Mouse (Mus musculus) heart, adult 2 months (tissue): ENCODE results near the gene Mtmr11. TPM values are rescaled to one million over a fixed set of nuclear protein-coding genes. Genes with fewer than 3 reads are reported as not detected.
"Not testable (repeated sequence)": the region's sequence is repeated elsewhere in the genome, so short reads cannot be mapped to it uniquely, and the experiment has no call there.

Source experiments
- DNase-seq, 2 experiments: peaks; one replicate each; pipeline ENCODE4 v3.0.0; 2021
- H3K27ac ChIP-seq: fragments of 200-600 bp; 2 replicates; pipeline ENCODE4 v1.8.1; 2022
- H3K27me3 ChIP-seq: fragments of 200-500 bp; 2 replicates; pipeline ENCODE4 v1.6.1; 2012; ENCODE audit warnings: mild to moderate bottlenecking, low read length, inconsistent platforms, mixed read lengths; ENCODE audit not compliant: control insufficient read depth, insufficient read depth
- H3K36me3 ChIP-seq: fragments of 200-500 bp; 2 replicates; pipeline ENCODE4 v1.6.1; 2012; ENCODE audit warnings: low read length, inconsistent platforms; ENCODE audit not compliant: control insufficient read depth, insufficient read depth
- H3K4me1 ChIP-seq: fragments of 200-500 bp; 2 replicates; pipeline ENCODE4 v1.6.1; 2011; ENCODE audit warnings: low read length; ENCODE audit not compliant: control insufficient read depth, insufficient read depth
- H3K4me3 ChIP-seq: fragments of 200-600 bp; 2 replicates; pipeline ENCODE4 v1.8.1; 2022
- H3K79me2 ChIP-seq: fragments of 200-500 bp; replicated peaks from 2 replicates; pipeline ENCODE4 v1.6.1; 2012; ENCODE audit warnings: mild to moderate bottlenecking, inconsistent platforms, low read length, moderate library complexity, mixed read lengths; ENCODE audit not compliant: control insufficient read depth, insufficient read depth
- H3K9ac ChIP-seq: fragments of 200-500 bp; 2 replicates; pipeline ENCODE4 v1.6.1; 2012; ENCODE audit warnings: low read depth, mild to moderate bottlenecking, control low read depth, inconsistent platforms, low read length, mixed read lengths
- CTCF ChIP-seq: fragments of 200-600 bp; IDR thresholded peaks from 2 replicates; pipeline ENCODE4 v1.8.1; 2022; ENCODE audit warnings: antibody characterized with exemption, mild to moderate bottlenecking, moderate library complexity
- EP300 ChIP-seq: fragments of 200-500 bp; IDR thresholded peaks from 2 replicates; pipeline ENCODE4 v1.6.1; 2011; ENCODE audit warnings: low read depth, low read length, control low read depth; ENCODE audit not compliant: insufficient read depth
- POLR2A ChIP-seq: fragments of 200-500 bp; IDR thresholded peaks from 2 replicates; pipeline ENCODE4 v1.6.1; 2011; ENCODE audit warnings: mild to moderate bottlenecking, low read depth, low read length, control low read depth; ENCODE audit not compliant: insufficient read depth
- WGBS: fragments of 180-500 bp; shearing (Covaris S2); methylation state at CpG from one replicate; pipeline ENCODE4 v1.1.7; 2018; 5-methylcytosine and 5-hydroxymethylcytosine counted together
- intact Hi-C: fragments of 180-260 bp; cut with DNase I; formaldehyde crosslinking; loops from one replicate; pipeline ENCODE4 v1.15.1; 2025
- polyA plus RNA-seq: library from polyadenylated mRNA; depleted of rRNA; stranded (reverse); fragments of >200 nt; gene quantifications from 2 replicates; pipeline ENCODE4 v1.2.3, GENCODE M21; 2012
- total RNA-seq, 2 experiments: library from RNA; stranded (reverse); gene quantifications; 2 replicates each; pipeline ENCODE4 v1.2.3; 2021

The Mtmr11 gene
- total and polyA plus RNA-seq, 3 experiments = 2.1 to 5.5 (median 3.5) TPM

DNA sequence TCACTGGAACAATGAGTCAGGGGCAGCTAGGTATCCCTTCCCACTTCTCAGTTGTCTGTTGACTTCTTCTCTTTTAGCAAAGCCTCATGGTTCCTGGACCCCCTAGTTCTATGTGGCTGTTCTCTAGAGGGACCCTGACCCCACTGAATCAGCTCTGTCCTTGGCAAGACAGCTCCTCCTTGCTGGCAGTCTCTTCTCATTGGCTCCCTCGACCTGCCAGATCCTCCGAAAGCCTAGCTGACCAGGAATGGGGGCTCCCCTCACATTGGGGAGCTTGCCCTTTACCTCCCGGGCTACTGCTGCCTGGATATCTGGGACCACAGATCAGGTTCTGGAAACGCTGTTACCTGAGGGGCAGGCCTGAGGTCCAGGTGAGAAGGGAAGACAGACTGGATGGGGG lies 8.5 kb downstream of the Mtmr11 start:
- Histone ChIP-seq H3K36me3 (peaks cover 11% of the 10 kb centered on the region), H3K27ac (peak overlapping the region; percentile 96), H3K4me3 (no peak overlapping the region), H3K79me2 (no peaks in the 10 kb centered on the region; the same call in 1 of the 2 replicates), H3K4me1 (peaks cover 9% of the 10 kb centered on the region), H3K9ac (no peak overlapping the region), H3K27me3 (no peaks in the 10 kb centered on the region)
- DNase-seq = no peak
- intact Hi-C loops = no loop called here
- TF ChIP-seq EP300 (no peak), POLR2A (no peak), CTCF (no peak)
- WGBS = 82% methylated on average over 4 of the region's 4 CpGs

DNA sequence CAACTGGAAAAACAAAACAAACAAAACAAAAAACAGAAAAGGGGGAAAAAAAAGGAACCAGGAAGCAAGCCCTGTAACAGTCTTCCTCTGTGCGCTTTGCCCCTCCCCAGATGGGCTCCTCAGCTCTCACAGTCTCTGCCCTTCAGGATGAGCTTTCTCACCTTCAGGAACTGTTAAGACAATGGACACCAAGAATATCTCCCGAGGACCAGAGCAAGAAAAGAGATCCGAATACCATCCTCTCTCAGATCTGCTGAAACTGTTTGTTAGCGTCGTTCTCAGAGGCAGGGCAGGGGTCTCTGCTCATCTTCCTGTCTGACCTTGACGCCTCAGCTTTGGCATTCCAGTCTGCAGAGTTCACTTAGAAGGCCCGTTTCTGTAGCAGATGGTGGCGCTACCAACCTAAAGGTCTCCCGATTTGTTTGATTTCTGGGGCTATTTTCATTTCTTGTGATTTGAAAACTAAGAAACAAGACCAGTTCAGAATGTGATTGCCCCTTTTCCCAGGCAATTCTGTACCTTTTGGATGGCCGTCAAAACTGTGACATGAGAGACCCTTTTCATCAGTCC lies 9.3 kb downstream of the Mtmr11 start:
- DNase-seq = no peak
- Histone ChIP-seq H3K27me3 (no peaks in the 10 kb centered on the region), H3K79me2 (no peaks in the 10 kb centered on the region; the same call in 1 of the 2 replicates), H3K9ac (peak overlapping the region; percentile 91; the same call in 1 of the 2 replicates), H3K36me3 (peaks cover 12% of the 10 kb centered on the region), H3K4me1 (peaks cover 9% of the 10 kb centered on the region), H3K27ac (peak overlapping the region; percentile 96), H3K4me3 (peak overlapping the region; percentile 96)
- 39% methylated on average over 10 of the region's 10 CpGs for WGBS
- TF ChIP-seq EP300 = no peak
- no peak for TF ChIP-seq POLR2A
- no peak for TF ChIP-seq CTCF
- intact Hi-C loops = no loop called here

DNA sequence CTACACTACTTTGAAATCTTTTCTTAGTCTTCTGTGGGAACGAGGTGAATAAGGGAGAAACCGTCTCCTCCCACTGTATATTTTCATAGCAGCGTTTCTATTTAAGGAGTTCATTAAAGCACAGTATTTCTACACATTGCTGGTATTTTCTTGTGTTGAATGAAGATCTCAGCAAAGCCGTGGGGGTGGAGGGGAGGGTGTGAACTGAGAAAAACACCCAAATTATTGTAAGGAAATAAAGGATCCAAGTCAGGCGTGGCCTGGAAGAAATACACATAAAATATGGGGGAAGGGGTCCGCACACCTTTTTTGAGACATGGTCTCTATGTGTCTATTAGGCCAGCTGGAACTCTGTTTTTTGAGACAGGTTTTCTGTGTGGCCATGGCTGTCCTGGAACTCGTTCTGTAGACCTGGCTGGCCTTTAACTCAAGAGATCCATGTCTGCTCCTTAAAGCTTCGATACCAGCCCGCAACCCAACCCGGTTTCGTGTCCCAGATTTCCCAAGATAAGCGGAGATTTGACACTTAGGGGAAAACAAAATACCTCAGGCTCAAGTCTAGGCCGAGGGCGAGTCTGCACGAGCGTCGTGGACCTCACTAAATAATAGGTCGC lies 9.9 kb downstream of the Mtmr11 start:
- Histone ChIP-seq H3K4me3 (peak overlapping the region; percentile 96), H3K4me1 (peaks cover 9% of the 10 kb centered on the region), H3K36me3 (peaks cover 14% of the 10 kb centered on the region), H3K27ac (peak overlapping the region; percentile 96), H3K9ac (peak overlapping the region; percentile 91), H3K27me3 (no peaks in the 10 kb centered on the region), H3K79me2 (no peaks in the 10 kb centered on the region; the same call in 1 of the 2 replicates)
- intact Hi-C loops = no loop called here
- no peak for TF ChIP-seq EP300
- TF ChIP-seq CTCF = no peak
- no peak for TF ChIP-seq POLR2A
- 8% methylated on average over 18 of the region's 18 CpGs for WGBS
- DNase-seq = no peak

DNA sequence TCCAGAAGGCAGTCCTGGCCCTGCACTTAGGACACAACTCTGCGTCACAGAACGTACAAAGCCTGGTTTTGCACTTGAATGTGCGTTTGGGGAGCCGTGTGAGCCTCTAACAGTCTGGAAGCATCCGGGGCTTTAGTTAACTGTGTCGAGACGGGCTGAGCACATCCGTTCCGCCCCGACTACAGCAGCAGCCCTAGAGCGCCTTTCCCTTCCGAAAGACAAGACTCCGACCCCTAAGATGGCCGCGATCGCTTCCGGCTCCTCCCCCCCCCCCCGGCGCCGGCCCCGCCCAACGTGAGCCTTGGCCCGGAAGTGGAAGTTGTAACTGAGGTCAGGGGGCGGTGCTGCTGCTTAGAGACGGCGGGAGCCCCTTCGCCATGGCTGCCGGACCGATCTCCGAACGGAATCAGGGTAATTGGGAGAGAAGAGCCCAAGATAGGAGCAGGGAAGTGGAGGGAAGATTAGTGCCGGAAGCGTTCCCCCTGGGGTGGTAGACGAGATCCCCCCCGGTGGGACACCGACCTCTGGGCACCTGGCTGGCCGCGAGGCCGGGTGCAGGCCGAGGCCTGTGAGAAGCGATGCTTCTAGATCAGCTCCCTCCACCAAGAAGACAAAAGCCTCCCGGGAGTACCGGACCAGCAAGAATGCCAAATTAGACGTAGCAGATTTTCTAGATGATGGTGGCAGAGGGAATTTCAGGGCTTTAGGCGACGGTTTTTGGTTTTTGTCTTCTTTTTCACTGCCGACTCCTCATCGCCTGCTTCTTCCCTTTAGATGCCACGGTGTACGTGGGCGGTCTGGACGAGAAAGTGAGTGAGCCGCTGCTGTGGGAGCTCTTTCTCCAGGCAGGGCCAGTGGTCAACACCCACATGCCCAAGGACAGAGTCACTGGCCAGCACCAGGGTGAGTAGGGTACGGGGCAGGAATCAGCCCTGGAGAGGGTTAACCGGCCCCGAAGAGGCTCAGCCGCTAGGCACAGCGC lies 10.7 kb downstream of the Mtmr11 start, which contains the start of gene Sf3b4:
TSS of gene Sf3b4 (plus strand) at position 136 of the 982 bp plus-strand sequence.
- TF ChIP-seq EP300 (peak; percentile 84), POLR2A (peak; percentile 97), CTCF (no peak)
- Histone ChIP-seq H3K4me1 (peaks cover 9% of the 10 kb centered on the region), H3K79me2 (no peaks in the 10 kb centered on the region; the same call in 1 of the 2 replicates), H3K36me3 (peaks cover 14% of the 10 kb centered on the region), H3K27me3 (no peaks in the 10 kb centered on the region), H3K4me3 (peak within 1 kb of the TSS; percentile 96), H3K27ac (peak within 1 kb of the TSS; percentile 96), H3K9ac (peak within 1 kb of the TSS; percentile 91)
- intact Hi-C loops = no loop called here
- under 1% methylated on average over 55 of the region's 58 CpGs for WGBS
- DNase-seq = peak; percentile 88 to 90

DNA sequence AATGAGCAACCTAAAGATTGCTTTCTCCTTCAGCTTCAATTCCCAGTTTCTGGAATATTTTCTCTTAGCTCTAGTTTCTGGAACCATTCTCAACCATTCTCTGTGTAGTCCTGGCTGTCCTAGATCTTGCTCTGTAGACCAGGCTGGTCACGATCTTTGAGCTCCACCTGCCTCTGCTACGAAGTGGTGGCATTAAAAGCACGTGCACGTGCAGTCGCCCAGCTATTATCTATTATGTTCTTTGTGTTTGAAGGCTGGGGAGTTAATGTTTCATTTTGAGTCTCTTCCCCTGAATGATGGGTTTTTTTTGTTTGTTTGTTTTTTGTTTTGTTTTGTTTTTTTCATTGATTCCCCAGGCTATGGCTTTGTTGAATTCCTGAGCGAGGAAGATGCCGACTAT lies 11.4 kb downstream of the Mtmr11 start:
- DNase-seq = no peak
- no peaks in the 10 kb centered on the region; the same call in 1 of the 2 replicates for H3K79me2 ChIP-seq
- TF ChIP-seq EP300 (no peak), CTCF (no peak), POLR2A (no peak)
- H3K27ac ChIP-seq = no peak overlapping the region
- H3K27me3 ChIP-seq = no peaks in the 10 kb centered on the region
- intact Hi-C loops = no loop called here
- H3K36me3 ChIP-seq = peaks cover 14% of the 10 kb centered on the region
- peaks cover 7% of the 10 kb centered on the region for H3K4me1 ChIP-seq
- H3K9ac ChIP-seq = no peak overlapping the region; the same call in 1 of the 2 replicates
- 35% methylated on average over 7 of the region's 7 CpGs for WGBS
- H3K4me3 ChIP-seq = peak overlapping the region; percentile 96

DNA sequence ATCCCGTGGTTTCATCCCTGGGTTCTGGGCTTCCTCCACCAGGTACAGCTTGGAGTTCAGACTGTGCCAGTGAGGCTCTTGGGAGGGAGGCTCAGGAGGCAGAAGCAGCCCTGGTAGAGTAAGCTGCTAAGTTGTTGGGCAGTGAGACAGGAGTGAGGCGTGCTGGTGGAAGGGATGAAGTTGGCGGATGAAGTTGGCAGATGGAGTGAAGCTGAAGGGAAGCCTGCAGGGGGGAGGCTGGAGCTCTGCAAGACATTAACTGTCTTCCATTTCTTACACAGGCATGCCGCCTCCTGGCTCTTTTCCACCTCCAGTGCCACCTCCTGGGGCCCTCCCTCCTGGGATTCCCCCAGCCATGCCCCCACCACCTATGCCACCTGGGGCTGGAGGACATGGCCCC lies 12.2 kb downstream of the Mtmr11 start:
- 82% methylated on average over 4 of the region's 4 CpGs for WGBS
- intact Hi-C loops = loop anchor here (2.0 kb wide), 1 partner anchor 45 kb away; the partner anchor contains the start of genes Bola1 and Hist2h2ab

More for the DNA sequence above, 12.2 kb downstream of the Mtmr11 start:
- H3K4me3 ChIP-seq, H3K27me3 ChIP-seq, H3K9ac ChIP-seq, DNase-seq, H3K4me1 ChIP-seq, H3K79me2 ChIP-seq, H3K27ac ChIP-seq: not testable (repeated sequence)
- peaks cover 14% of the 10 kb centered on the region for H3K36me3 ChIP-seq
